Mouse (Mus musculus): Measurements from ENCODE around the gene Spaar. TPM values are rescaled to one million over a fixed set of nuclear protein-coding genes. Genes with fewer than 3 reads are reported as not detected.

The Spaar gene
- polyA plus RNA-seq, 1 experiment from 2014 or later = 1.2 TPM

DNA sequence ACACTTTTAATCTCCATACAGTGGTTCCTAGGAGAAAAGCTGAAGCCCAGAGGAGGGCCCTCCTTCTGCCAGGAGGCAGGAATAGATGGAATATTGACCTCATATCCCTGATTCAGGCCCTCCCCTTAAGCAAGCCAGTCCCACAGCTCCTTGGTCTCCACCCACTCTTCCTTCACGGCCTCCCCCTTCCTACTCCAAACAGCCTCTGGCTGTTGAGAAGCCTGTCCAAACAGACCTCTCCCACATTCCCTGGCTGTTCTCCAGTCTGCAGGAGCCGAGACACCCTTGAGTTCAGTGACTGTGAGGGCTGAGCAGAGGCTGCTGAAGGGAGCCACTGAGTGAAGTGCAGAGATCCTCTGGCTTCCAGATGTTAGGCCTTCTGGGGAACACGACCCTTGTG lies 2.8 kb upstream of the Spaar start, which contains the start of gene Hrct1:
Gene Hrct1, plus strand, starts transcription at position 194 of the 400 bp plus-strand sequence.
- ATAC-seq (ENCODE audit: low read depth) = peak; percentile 85
- peaks cover 48% of the 10 kb centered on the region for H3K4me1 ChIP-seq (replicated peaks; ENCODE audit: control insufficient read depth, insufficient read depth, low read length)
- no peaks in the 10 kb centered on the region for H3K9me3 ChIP-seq (ENCODE audit: control insufficient read depth, low read length)
- H3K27ac ChIP-seq (ENCODE audit: low read length) = peak within 1 kb of the TSS; percentile 82
- no peaks in the 10 kb centered on the region for H3K27me3 ChIP-seq (ENCODE audit: control insufficient read depth, insufficient read depth, low read depth, low read length)
- H3K36me3 ChIP-seq (ENCODE audit: control insufficient read depth, insufficient read depth, low read length) = no peaks in the 10 kb centered on the region
- no peak within 1 kb of the TSS for H3K4me3 ChIP-seq (ENCODE audit: low read length)
- WGBS = 12% methylated on average over 3 of the region's 3 CpGs
- peak within 1 kb of the TSS; percentile 26; the same call in 1 of the 2 replicates for H3K9ac ChIP-seq (ENCODE audit: low read length)
- H3K4me2 ChIP-seq (ENCODE audit: low read depth, low read length) = no peak within 1 kb of the TSS

DNA sequence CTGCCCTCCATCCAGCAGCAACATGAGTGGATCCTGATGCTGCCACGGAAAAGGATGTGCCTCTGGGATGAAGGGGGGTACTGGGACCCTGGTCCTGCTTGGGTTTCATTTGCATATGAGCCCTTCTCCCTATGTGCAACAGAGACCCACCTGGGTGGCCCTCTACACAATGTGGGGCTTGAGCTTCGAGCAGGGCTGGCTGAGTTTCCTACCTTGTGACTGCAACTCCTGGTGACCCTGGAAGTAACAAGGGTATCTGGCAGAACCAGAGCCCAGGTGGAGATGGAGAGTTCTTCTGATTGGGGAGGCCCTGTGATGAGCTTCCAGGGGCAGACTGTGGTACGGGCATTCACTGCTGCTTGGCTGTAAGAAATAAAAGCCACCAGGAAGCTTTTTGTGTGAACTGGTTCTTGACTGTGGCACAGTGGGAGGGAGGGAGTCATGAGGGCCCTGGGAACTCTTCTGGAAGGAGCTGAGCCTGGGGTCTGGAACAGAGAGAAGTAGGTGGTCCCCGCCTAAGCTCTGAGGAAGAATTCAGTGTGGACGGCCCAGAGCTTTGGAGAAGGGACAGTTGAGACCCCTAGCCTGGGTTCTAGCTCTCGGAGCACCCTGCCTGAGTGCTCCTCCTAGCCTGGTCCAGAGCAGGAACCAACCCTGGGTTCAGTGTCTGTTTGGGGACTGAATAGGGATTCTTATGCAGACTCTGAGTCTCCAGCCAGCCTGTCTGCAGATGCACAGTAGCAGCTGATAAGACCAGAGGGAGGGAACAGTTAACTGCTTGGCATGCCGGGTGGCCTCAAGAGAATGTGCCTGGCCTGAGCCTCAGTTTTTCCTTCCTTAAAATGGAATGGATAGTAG lies 1.9 kb upstream of the Spaar start:
- Histone ChIP-seq H3K4me3 (ENCODE audit: low read length) (no peak overlapping the region), H3K27ac (ENCODE audit: low read length) (peak overlapping the region; percentile 82), H3K4me2 (ENCODE audit: low read depth, low read length) (no peak overlapping the region), H3K36me3 (ENCODE audit: control insufficient read depth, insufficient read depth, low read length) (no peaks in the 10 kb centered on the region), H3K4me1 (replicated peaks; ENCODE audit: control insufficient read depth, insufficient read depth, low read length) (peaks cover 48% of the 10 kb centered on the region), H3K9me3 (ENCODE audit: control insufficient read depth, low read length) (no peaks in the 10 kb centered on the region), H3K9ac (ENCODE audit: low read length) (peak overlapping the region; percentile 26; the same call in 1 of the 2 replicates), H3K27me3 (ENCODE audit: control insufficient read depth, insufficient read depth, low read depth, low read length) (no peaks in the 10 kb centered on the region)
- WGBS = 56% methylated on average over 7 of the region's 7 CpGs
- 0 out of 2 replicates have a peak, but pooled peaks have one; percentile 10 for ATAC-seq (ENCODE audit: low read depth)

DNA sequence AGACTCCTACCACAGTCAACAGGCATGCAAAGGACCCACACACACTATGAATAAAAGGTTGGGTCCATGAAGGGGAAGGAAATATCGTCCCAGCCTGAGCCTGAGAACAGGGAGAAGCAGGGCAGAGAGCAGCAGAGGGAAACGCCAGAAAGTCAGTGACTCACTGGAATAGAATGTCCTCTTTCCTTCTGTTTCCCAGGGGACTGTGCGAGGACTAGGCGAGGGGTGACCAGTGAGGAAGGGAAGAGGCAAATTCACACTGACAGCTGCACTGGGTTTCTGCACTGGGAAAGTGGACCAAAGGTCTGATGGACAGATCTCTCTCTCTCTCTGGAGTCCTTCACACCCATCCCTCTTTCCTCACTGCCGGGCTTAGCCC lies 1.3 kb upstream of the Spaar start:
- 17% methylated on average over 5 of the region's 5 CpGs for WGBS
- Histone ChIP-seq H3K4me1 (replicated peaks; ENCODE audit: control insufficient read depth, insufficient read depth, low read length) (peaks cover 48% of the 10 kb centered on the region), H3K4me2 (ENCODE audit: low read depth, low read length) (no peak overlapping the region), H3K4me3 (ENCODE audit: low read length) (no peak overlapping the region), H3K27ac (ENCODE audit: low read length) (peak overlapping the region; percentile 82), H3K27me3 (ENCODE audit: control insufficient read depth, insufficient read depth, low read depth, low read length) (no peaks in the 10 kb centered on the region), H3K9me3 (ENCODE audit: control insufficient read depth, low read length) (no peaks in the 10 kb centered on the region), H3K9ac (ENCODE audit: low read length) (no peak overlapping the region), H3K36me3 (ENCODE audit: control insufficient read depth, insufficient read depth, low read length) (no peaks in the 10 kb centered on the region)
- peak; percentile 59 for ATAC-seq (ENCODE audit: low read depth)

DNA sequence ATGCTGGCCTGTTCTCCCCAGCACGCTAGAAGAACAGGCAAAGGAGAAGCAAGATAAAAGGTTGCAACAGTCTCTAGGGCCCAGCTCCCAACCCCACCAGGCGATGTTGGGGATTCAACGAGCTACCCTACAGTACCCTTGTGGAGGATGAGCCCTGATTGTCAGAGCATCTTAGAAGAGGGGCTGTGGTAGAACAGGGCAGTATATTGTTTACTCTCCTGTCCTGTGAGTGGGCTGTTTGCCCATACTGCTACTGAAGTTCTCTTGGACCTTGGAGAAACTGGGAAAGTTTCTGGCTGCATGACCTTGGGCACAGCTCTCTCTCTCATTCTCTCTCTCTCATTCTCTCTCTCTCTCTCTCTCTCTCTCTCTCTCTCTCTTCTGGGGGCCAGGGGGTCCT lies 708 bp upstream of the Spaar start:
- Histone ChIP-seq H3K4me2 (ENCODE audit: low read depth, low read length) (no peak overlapping the region), H3K36me3 (ENCODE audit: control insufficient read depth, insufficient read depth, low read length) (no peaks in the 10 kb centered on the region), H3K4me3 (ENCODE audit: low read length) (no peak overlapping the region), H3K9me3 (ENCODE audit: control insufficient read depth, low read length) (no peaks in the 10 kb centered on the region), H3K27me3 (ENCODE audit: control insufficient read depth, insufficient read depth, low read depth, low read length) (no peaks in the 10 kb centered on the region), H3K4me1 (replicated peaks; ENCODE audit: control insufficient read depth, insufficient read depth, low read length) (peaks cover 54% of the 10 kb centered on the region), H3K9ac (ENCODE audit: low read length) (no peak overlapping the region), H3K27ac (ENCODE audit: low read length) (peak overlapping the region; percentile 82)
- ATAC-seq (ENCODE audit: low read depth) = no peak
- WGBS = 35% methylated on average over 3 of the region's 3 CpGs

DNA sequence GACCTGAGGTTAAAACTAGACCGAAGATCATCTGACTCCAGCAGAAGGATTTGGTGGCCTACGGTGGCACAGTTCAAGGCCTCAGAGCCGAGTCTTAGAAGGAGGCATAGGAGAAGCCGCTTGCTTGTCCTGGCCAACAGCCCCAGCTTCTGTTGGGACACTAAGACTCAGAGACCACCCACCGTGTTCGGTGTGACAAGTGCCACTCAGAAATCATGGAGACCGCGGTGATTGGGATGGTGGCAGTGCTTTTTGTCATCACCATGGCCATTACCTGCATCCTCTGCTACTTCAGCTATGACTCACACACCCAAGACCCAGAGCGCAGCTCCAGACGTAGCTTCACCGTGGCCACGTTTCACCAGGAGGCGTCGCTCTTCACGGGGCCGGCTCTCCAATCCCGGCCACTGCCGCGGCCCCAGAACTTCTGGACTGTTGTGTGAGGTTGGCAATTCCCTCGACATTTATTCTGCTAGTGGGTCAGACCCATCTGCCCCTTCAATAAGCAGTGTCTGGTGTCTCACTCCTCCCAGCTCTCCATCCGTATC lies 990 bp downstream of the Spaar start:
- Histone ChIP-seq H3K9me3 (ENCODE audit: control insufficient read depth, low read length) (no peaks in the 10 kb centered on the region), H3K36me3 (ENCODE audit: control insufficient read depth, insufficient read depth, low read length) (no peaks in the 10 kb centered on the region), H3K4me3 (ENCODE audit: low read length) (no peak overlapping the region), H3K27ac (ENCODE audit: low read length) (peak overlapping the region; percentile 82), H3K4me1 (replicated peaks; ENCODE audit: control insufficient read depth, insufficient read depth, low read length) (peaks cover 54% of the 10 kb centered on the region), H3K27me3 (ENCODE audit: control insufficient read depth, insufficient read depth, low read depth, low read length) (no peaks in the 10 kb centered on the region), H3K9ac (ENCODE audit: low read length) (no peak overlapping the region), H3K4me2 (ENCODE audit: low read depth, low read length) (peak overlapping the region; percentile 6; the same call in 1 of the 2 replicates)
- 57% methylated on average over 21 of the region's 21 CpGs for WGBS
- ATAC-seq (ENCODE audit: low read depth) = no peak

DNA sequence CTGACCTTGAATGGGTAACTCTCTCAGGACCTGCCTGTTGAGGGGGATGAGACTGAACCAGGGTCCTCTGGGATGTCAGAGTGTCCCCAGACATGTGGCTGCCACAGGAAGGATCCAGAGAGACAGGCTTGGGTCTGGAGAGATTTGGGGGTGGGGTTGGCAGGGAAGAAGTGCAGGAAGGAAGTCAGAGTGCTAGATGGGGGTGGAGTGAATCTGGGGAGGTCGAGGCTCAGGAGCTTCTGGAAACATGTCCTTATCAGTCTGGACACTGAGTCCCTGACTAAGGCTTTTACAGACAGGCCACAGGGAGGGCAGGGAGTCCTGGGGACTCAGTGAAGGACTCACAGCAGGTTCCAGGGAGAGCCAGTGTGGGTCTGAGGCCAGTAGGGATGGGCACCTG lies 2.3 kb downstream of the Spaar start:
- no peak overlapping the region for H3K27ac ChIP-seq (ENCODE audit: low read length)
- peaks cover 44% of the 10 kb centered on the region for H3K4me1 ChIP-seq (replicated peaks; ENCODE audit: control insufficient read depth, insufficient read depth, low read length)
- no peak overlapping the region for H3K4me2 ChIP-seq (ENCODE audit: low read depth, low read length)

DNA sequence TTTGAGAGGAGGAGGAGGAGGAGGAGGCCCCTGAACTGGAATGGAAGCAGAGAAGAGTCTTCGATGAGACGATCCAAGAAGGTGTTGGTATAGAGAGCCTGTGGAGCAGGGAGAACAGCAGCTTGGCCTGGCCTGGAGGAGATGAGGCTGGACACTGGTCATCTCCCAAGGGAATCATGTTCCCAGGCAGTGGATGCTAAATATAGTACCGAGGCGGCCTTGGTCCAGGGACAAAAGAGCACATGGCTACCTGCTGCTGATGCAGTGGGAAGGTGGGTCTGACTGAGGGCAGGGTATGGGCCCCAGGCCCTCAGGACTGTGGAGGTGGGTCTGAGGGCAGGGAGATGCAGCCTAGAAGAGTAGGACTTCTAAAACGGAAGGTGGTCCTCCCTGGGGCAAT lies 3.4 kb downstream of the Spaar start:
- Histone ChIP-seq H3K27me3 (ENCODE audit: control insufficient read depth, insufficient read depth, low read depth, low read length) (no peaks in the 10 kb centered on the region), H3K4me2 (ENCODE audit: low read depth, low read length) (no peak overlapping the region), H3K4me1 (replicated peaks; ENCODE audit: control insufficient read depth, insufficient read depth, low read length) (peaks cover 36% of the 10 kb centered on the region), H3K36me3 (ENCODE audit: control insufficient read depth, insufficient read depth, low read length) (no peaks in the 10 kb centered on the region), H3K4me3 (ENCODE audit: low read length) (no peak overlapping the region), H3K27ac (ENCODE audit: low read length) (no peak overlapping the region), H3K9me3 (ENCODE audit: control insufficient read depth, low read length) (no peaks in the 10 kb centered on the region), H3K9ac (ENCODE audit: low read length) (no peak overlapping the region)
- ATAC-seq (ENCODE audit: low read depth) = no peak
- WGBS = 76% methylated on average over 5 of the region's 5 CpGs

More for the DNA sequence above, 2.3 kb downstream of the Spaar start:
- no peaks in the 10 kb centered on the region for H3K9me3 ChIP-seq (ENCODE audit: control insufficient read depth, low read length)
- no peaks in the 10 kb centered on the region for H3K27me3 ChIP-seq (ENCODE audit: control insufficient read depth, insufficient read depth, low read depth, low read length)
- H3K9ac ChIP-seq (ENCODE audit: low read length) = peak overlapping the region; percentile 2; the same call in 1 of the 2 replicates
- 5% methylated on average over 1 of the region's 1 CpGs for WGBS
- no peak overlapping the region for H3K4me3 ChIP-seq (ENCODE audit: low read length)
- no peaks in the 10 kb centered on the region for H3K36me3 ChIP-seq (ENCODE audit: control insufficient read depth, insufficient read depth, low read length)
- ATAC-seq (ENCODE audit: low read depth) = no peak

DNA sequence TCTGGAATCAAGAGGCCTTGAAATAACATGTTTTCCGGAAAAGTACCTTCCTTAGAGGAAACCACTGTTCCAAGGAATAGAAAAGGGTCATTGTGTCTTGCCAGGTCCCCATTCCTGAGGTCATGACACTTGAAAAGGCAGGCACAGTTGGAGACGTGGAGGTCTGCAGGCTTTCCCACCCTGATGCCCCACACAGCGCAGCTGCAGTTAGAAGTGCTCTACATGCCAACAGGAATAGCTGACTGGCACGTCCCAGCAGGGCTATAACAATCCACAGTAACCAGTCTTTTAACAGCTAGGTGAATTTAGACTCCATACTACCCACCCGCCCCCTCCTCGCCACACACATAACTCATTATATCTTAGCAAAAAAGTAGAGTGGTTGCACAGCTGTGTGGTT lies 7.3 kb downstream of the Spaar start:
- H3K27ac ChIP-seq (ENCODE audit: low read length) = peak overlapping the region; percentile 66
- no peak overlapping the region for H3K4me2 ChIP-seq (ENCODE audit: low read depth, low read length)
- no peaks in the 10 kb centered on the region for H3K27me3 ChIP-seq (ENCODE audit: control insufficient read depth, insufficient read depth, low read depth, low read length)
- no peaks in the 10 kb centered on the region for H3K9me3 ChIP-seq (ENCODE audit: control insufficient read depth, low read length)
- ATAC-seq (ENCODE audit: low read depth) = no peak; the same call in 1 of the 2 replicates
- H3K36me3 ChIP-seq (ENCODE audit: control insufficient read depth, insufficient read depth, low read length) = no peaks in the 10 kb centered on the region
- 56% methylated on average over 6 of the region's 6 CpGs for WGBS
- H3K9ac ChIP-seq (ENCODE audit: low read length) = no peak overlapping the region
- peaks cover 7% of the 10 kb centered on the region; the same call in 1 of the 2 replicates for H3K4me1 ChIP-seq (replicated peaks; ENCODE audit: control insufficient read depth, insufficient read depth, low read length)
- no peak overlapping the region for H3K4me3 ChIP-seq (ENCODE audit: low read length)

DNA sequence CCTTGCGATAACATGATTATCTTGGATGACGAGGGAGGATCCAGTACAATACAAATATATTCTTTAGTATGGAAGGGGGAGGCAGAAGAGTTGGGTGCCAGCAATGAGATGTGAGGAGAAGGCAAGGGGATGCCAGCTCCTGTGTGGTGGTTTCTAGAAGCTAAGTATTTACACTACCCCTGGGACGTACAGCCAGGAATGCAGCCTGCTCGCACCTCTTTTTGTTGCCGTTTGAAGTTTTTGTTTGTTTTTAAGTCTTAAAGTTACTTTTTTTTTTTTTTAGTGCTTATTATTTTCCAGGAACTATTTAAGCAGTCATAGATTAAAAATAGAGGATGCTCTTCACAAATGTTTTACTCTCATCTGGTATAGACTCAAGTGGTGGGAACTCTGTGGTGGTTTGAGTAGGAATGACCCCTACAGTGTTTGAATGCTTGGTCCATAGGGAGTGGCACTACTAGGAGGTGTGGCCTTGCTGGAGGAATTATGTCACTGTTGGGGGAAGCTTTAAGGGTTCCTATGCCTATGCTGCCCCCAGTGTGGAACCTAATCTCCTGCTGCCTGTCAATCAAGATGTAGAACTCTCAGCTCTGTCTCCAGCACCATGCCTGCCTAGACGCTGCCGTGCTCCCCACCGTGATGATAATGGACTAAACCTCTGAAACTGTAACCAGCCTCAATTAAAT lies 9.3 kb downstream of the Spaar start:
- Histone ChIP-seq H3K9me3 (ENCODE audit: control insufficient read depth, low read length) (no peaks in the 10 kb centered on the region), H3K36me3 (ENCODE audit: control insufficient read depth, insufficient read depth, low read length) (no peaks in the 10 kb centered on the region), H3K27ac (ENCODE audit: low read length) (no peak overlapping the region), H3K4me3 (ENCODE audit: low read length) (no peak overlapping the region), H3K27me3 (ENCODE audit: control insufficient read depth, insufficient read depth, low read depth, low read length) (no peaks in the 10 kb centered on the region), H3K9ac (ENCODE audit: low read length) (no peak overlapping the region), H3K4me2 (ENCODE audit: low read depth, low read length) (no peak overlapping the region), H3K4me1 (replicated peaks; ENCODE audit: control insufficient read depth, insufficient read depth, low read length) (0 out of 2 replicates have a peak, but pooled peaks cover 2% of the 10 kb centered on the region)
- 49% methylated on average over 8 of the region's 8 CpGs for WGBS
- no peak for ATAC-seq (ENCODE audit: low read depth)

All from lung, embryonic 16.5 days (tissue).